Mouse (Mus musculus) cortical plate, adult 2 months (tissue): ENCODE data around the gene Fam102a. TPM values are rescaled to one million over a fixed set of nuclear protein-coding genes. Genes with fewer than 3 reads are reported as not detected.

Experiments used
- H3K27ac ChIP-seq: fragments of 200-500 bp; 2 replicates; pipeline ENCODE4 v1.5.1; 2012; ENCODE audit warnings: low read length, control low read depth, inconsistent platforms; ENCODE audit not compliant: insufficient read depth
- H3K4me1 ChIP-seq: fragments of 200-500 bp; 2 replicates; pipeline ENCODE4 v1.6.1; 2011; ENCODE audit warnings: low read length; ENCODE audit not compliant: control insufficient read depth, insufficient read depth
- H3K4me3 ChIP-seq: fragments of 200-500 bp; 2 replicates; pipeline ENCODE4 v1.5.1; 2011; ENCODE audit warnings: mild to moderate bottlenecking, low read length, control low read depth; ENCODE audit not compliant: insufficient read depth
- CTCF ChIP-seq: fragments of 200-500 bp; IDR thresholded peaks from 2 replicates; pipeline ENCODE4 v1.5.1; 2011; ENCODE audit warnings: mild to moderate bottlenecking, control low read depth, low read length; ENCODE audit not compliant: insufficient read depth; ENCODE audit errors: extremely low read depth
- POLR2A ChIP-seq: fragments of 200-500 bp; IDR thresholded peaks from 2 replicates; pipeline ENCODE4 v1.6.1; 2011; ENCODE audit warnings: mild to moderate bottlenecking, low read length, control low read depth; ENCODE audit not compliant: insufficient read depth; ENCODE audit errors: extremely low read depth
- polyA plus RNA-seq: library from polyadenylated mRNA; depleted of rRNA; stranded (reverse); fragments of >200 nt; gene quantifications from 2 replicates; pipeline ENCODE4 v1.2.3, GENCODE M21; 2012

Gene Fam102a
- polyA plus RNA-seq, 1 experiment = 46.7 TPM

- H3K4me1 ChIP-seq = peaks cover 4% of the 10 kb centered on the region; the same call in 1 of the 2 replicates
- TF ChIP-seq POLR2A = no peak
- TF ChIP-seq CTCF = no peak
- H3K4me3 ChIP-seq = no peak overlapping the region
- no peak overlapping the region for H3K27ac ChIP-seq
Observed at GRCm38 (mm10) chr2:32539452-32539981, 4.4 kb downstream of the Fam102a start.

- Histone ChIP-seq H3K27ac (0 out of 2 replicates have a peak overlapping the region, but pooled peaks have one; percentile 32), H3K4me1 (peaks cover 4% of the 10 kb centered on the region; the same call in 1 of the 2 replicates), H3K4me3 (no peak overlapping the region)
- TF ChIP-seq CTCF (no peak), POLR2A (no peak)
Observed at GRCm38 (mm10) chr2:32541333-32541908, 6.3 kb downstream of the Fam102a start.

GRCm38 (mm10) chr2:32541986-32542573 is 6.9 kb downstream of the Fam102a start:
- Histone ChIP-seq H3K27ac (peak overlapping the region; percentile 51; the same call in 1 of the 2 replicates), H3K4me1 (peaks cover 4% of the 10 kb centered on the region; the same call in 1 of the 2 replicates), H3K4me3 (no peak overlapping the region)
- TF ChIP-seq POLR2A (no peak), CTCF (no peak)

GRCm38 (mm10) chr2:32543031-32543449 is 7.9 kb downstream of the Fam102a start:
- H3K27ac ChIP-seq = peak overlapping the region; percentile 13; the same call in 1 of the 2 replicates
- no peak overlapping the region for H3K4me3 ChIP-seq
- H3K4me1 ChIP-seq = peaks cover 4% of the 10 kb centered on the region; the same call in 1 of the 2 replicates
- no peak for TF ChIP-seq POLR2A
- TF ChIP-seq CTCF = no peak

DNA sequence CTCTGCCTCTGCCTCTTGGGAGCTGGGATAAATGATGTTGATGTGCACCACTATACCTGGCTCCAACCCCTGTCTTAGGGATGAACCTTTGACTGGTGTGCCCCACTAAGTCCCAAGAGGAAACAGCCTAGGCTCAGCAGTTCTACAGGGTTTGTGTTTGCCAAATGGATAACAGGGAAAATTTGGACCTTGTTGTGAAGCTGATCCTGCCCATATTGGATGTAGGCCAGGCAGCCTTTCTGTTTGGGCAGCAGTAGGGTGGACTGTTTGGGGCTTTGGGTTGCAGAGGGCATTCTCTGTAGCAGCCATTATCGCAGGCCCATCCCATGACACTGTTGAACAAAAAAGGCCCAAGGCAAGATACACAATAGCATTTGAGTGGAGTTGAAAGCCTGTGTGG is 11.8 kb downstream of the Fam102a start:
- TF ChIP-seq CTCF (no peak), POLR2A (no peak)
- no peak overlapping the region for H3K4me3 ChIP-seq
- no peaks in the 10 kb centered on the region; the same call in 1 of the 2 replicates for H3K4me1 ChIP-seq
- H3K27ac ChIP-seq = no peak overlapping the region

GRCm38 (mm10) chr2:32547380-32547779 is 12.2 kb downstream of the Fam102a start:
- Histone ChIP-seq H3K4me1 (no peaks in the 10 kb centered on the region; the same call in 1 of the 2 replicates), H3K4me3 (no peak overlapping the region), H3K27ac (no peak overlapping the region)
- no peak for TF ChIP-seq CTCF

GRCm38 (mm10) chr2:32547964-32548739 is 13.0 kb downstream of the Fam102a start:
- Histone ChIP-seq H3K27ac (no peak overlapping the region), H3K4me3 (no peak overlapping the region), H3K4me1 (no peaks in the 10 kb centered on the region; the same call in 1 of the 2 replicates)
- TF ChIP-seq POLR2A (no peak), CTCF (no peak)

GRCm38 (mm10) chr2:32549171-32549570 is 14.0 kb downstream of the Fam102a start:
- H3K27ac ChIP-seq = no peak overlapping the region
- H3K4me1 ChIP-seq = no peaks in the 10 kb centered on the region; the same call in 1 of the 2 replicates
- TF ChIP-seq POLR2A (no peak), CTCF (no peak)
- no peak overlapping the region for H3K4me3 ChIP-seq

GRCm38 (mm10) chr2:32549764-32550163 is 14.6 kb downstream of the Fam102a start:
- TF ChIP-seq CTCF = no peak
- TF ChIP-seq POLR2A = no peak
- Histone ChIP-seq H3K27ac (no peak overlapping the region), H3K4me1 (no peaks in the 10 kb centered on the region; the same call in 1 of the 2 replicates), H3K4me3 (no peak overlapping the region)
